Mouse (Mus musculus): ENCODE results near the gene Ube2e1. TPM values are rescaled to one million over a fixed set of nuclear protein-coding genes. Genes with fewer than 3 reads are reported as not detected.
"Not testable (repeated sequence)": the region's sequence is repeated elsewhere in the genome, so short reads cannot be mapped to it uniquely, and the experiment has no call there.

The Ube2e1 gene
- total RNA-seq, 2 experiments from 2014 or later: 84.4 to 96.1 TPM

GRCm38 (mm10) chr14:18242638-18243130 lies 89.0 kb downstream of the Ube2e1 start:
- DNase-seq: no peak

GRCm38 (mm10) chr14:18241786-18242185 lies 89.9 kb downstream of the Ube2e1 start:
- DNase-seq: no peak

GRCm38 (mm10) chr14:18240132-18240531 lies 91.5 kb downstream of the Ube2e1 start:
- no peak for DNase-seq

GRCm38 (mm10) chr14:18238750-18239731 lies 92.6 kb downstream of the Ube2e1 start, which contains the start of gene Nr1d2:
Nr1d2 (minus strand) TSS chr14:18239127.
- peak; percentile 100 for DNase-seq

- peak; percentile 99 for DNase-seq
Observed at GRCm38 (mm10) chr14:18238131-18238749, 93.4 kb downstream of the Ube2e1 start.

- no peak for DNase-seq
Observed at GRCm38 (mm10) chr14:18237381-18237780, 94.3 kb downstream of the Ube2e1 start.

- not testable (repeated sequence) for DNase-seq
Observed at GRCm38 (mm10) chr14:18236496-18237235, 95.0 kb downstream of the Ube2e1 start.

GRCm38 (mm10) chr14:18233981-18234960 lies 97.4 kb downstream of the Ube2e1 start:
- DNase-seq: no peak

- DNase-seq: no peak
Observed at GRCm38 (mm10) chr14:18233076-18233475, 98.6 kb downstream of the Ube2e1 start.

Other genes with a start within 250 kb of the Ube2e1 start
- gene Nr1d2, start 92.7 kb downstream of the Ube2e1 start, total RNA-seq (2021): 10 to 100 TPM; 50.7 to 84.7 TPM
- 10 to 100 TPM; 33.0 to 35.9 TPM for gene Nkiras1, start 60.7 kb downstream of the Ube2e1 start, total RNA-seq (2021)
- gene Rpl15, start 60.5 kb downstream of the Ube2e1 start, total RNA-seq (2021): 100 to 1,000 TPM; 479 to 508 TPM

Measured in gastrocnemius, postnatal 25 days (tissue).